Comparison of ENCODE assay signal across 15 mouse cellular contexts in the genomic region with DNA sequence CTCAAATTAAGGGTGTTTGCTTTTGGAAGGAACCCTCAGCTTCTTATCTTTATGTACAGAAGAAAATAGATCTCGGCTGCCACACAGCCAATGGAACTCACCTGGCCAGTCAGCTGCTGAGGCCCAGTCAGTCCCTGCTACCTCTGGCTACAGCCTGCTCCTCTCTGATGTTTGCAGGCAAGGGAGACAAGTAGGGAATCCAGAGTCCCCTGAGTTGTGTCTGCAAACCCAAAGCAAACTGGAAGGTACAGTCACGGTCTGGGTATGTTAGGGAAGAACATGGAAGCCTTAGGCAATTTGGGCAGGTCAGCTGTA.
DNase-seq lines count a peak whose midpoint lies in the region; ATAC-seq and TF ChIP-seq lines count a peak whose summit lies in the region.
"Had no signal": no experiment of that assay in that cellular context is flagged by ENCODE, and none has a peak within 500 bp of the region (broad histone marks: within the 10 kb centered on the region; RNA-seq: fewer than 3 reads in every experiment).

No protein-coding gene starts in this region.

- H3K27me3 ChIP-seq in kidney, embryonic 15.5 days = no peaks in the 10 kb centered on the region
- H3K27me3 ChIP-seq in lung, postnatal 0 days (replicated peaks; ENCODE audit: insufficient read depth, low read length) = no peaks in the 10 kb centered on the region
- no peaks in the 10 kb centered on the region for H3K27me3 ChIP-seq in intestine, embryonic 15.5 days (replicated peaks)
- H3K27me3 ChIP-seq in stomach, embryonic 15.5 days (replicated peaks) = no peaks in the 10 kb centered on the region
- H3K27me3 ChIP-seq in neural tube, embryonic 15.5 days (replicated peaks) = 0 out of 2 replicates have a peak, but pooled peaks cover 5% of the 10 kb centered on the region

- no peak overlapping the region for H3K4me3 ChIP-seq in kidney, embryonic 15.5 days (replicated peaks)
- no peak overlapping the region for H3K4me3 ChIP-seq in lung, postnatal 0 days (ENCODE audit: low read depth, low read length)
- H3K4me3 ChIP-seq in lung, adult 2 months (replicated peaks; ENCODE audit: extremely low read depth, low read depth, low read length) = no peak overlapping the region
- no peak overlapping the region for H3K4me3 ChIP-seq in intestine, embryonic 15.5 days (replicated peaks)
- H3K4me3 ChIP-seq in stomach, embryonic 15.5 days (replicated peaks) = no peak overlapping the region
- H3K4me3 ChIP-seq in neural tube, embryonic 15.5 days (replicated peaks) = no peak overlapping the region
- H3K4me3 ChIP-seq: hindbrain, embryonic 10.5 days; layer of hippocampus, adult 2 months; limb, embryonic 10.5 days; megakaryocyte, embryonic 14.5 days had no signal

- TF ChIP-seq CTCF in lung, postnatal 0 days (IDR thresholded peaks at IDR 0.05) = no peak
- TF ChIP-seq CTCF in lung, adult 2 months (IDR thresholded peaks at IDR 0.05; ENCODE audit: insufficient read depth, low read length) = no peak

- H3K36me3 ChIP-seq in kidney, embryonic 15.5 days = no peaks in the 10 kb centered on the region
- H3K36me3 ChIP-seq in lung, postnatal 0 days (ENCODE audit: insufficient read depth, low read length) = no peaks in the 10 kb centered on the region
- no peaks in the 10 kb centered on the region for H3K36me3 ChIP-seq in intestine, embryonic 15.5 days
- no peaks in the 10 kb centered on the region for H3K36me3 ChIP-seq in stomach, embryonic 15.5 days
- H3K36me3 ChIP-seq in neural tube, embryonic 15.5 days = no peaks in the 10 kb centered on the region
- H3K36me3 ChIP-seq: hindbrain, embryonic 10.5 days; limb, embryonic 10.5 days had no signal

- peak; percentile 35; the same call in 1 of the 2 replicates for TF ChIP-seq EP300 in lung, postnatal 0 days (IDR thresholded peaks at IDR 0.05)

- no peak for TF ChIP-seq POLR2A in lung, adult 2 months (IDR thresholded peaks at IDR 0.05; ENCODE audit: borderline replicate concordance, extremely low read depth, low read depth, low read length)

- 42% methylated on average over 2 of the region's 2 CpGs for WGBS in kidney, embryonic 15.5 days
- WGBS in lung, postnatal 0 days = 48% methylated on average over 2 of the region's 2 CpGs
- WGBS in lung, adult 2 months = 56% methylated on average over 2 of the region's 2 CpGs
- WGBS in intestine, embryonic 15.5 days = 30% methylated on average over 2 of the region's 2 CpGs
- 40% methylated on average over 2 of the region's 2 CpGs for WGBS in stomach, embryonic 15.5 days
- 85% methylated on average over 2 of the region's 2 CpGs for WGBS in neural tube, embryonic 15.5 days

- DNase-seq in kidney, postnatal 4 days = no peak
- DNase-seq in lung, postnatal 0 days (ENCODE audit: low spot score) = peak; percentile 36
- no peak for DNase-seq in lung, adult 2 months
- DNase-seq: adrenal gland, postnatal 36 days; thymus, postnatal 14 days had no signal

- H3K9ac ChIP-seq in kidney, embryonic 15.5 days = no peak overlapping the region
- H3K9ac ChIP-seq in lung, postnatal 0 days (replicated peaks; ENCODE audit: low read depth) = no peak overlapping the region
- H3K9ac ChIP-seq in intestine, embryonic 15.5 days = no peak overlapping the region
- H3K9ac ChIP-seq in stomach, embryonic 15.5 days = no peak overlapping the region
- H3K9ac ChIP-seq in neural tube, embryonic 15.5 days (replicated peaks) = no peak overlapping the region

- ATAC-seq in kidney, embryonic 15.5 days (replicated peaks; ENCODE audit: low FRiP score) = peak; percentile 70
- ATAC-seq in lung, postnatal 0 days = peak; percentile 56
- peak; percentile 84 for ATAC-seq in intestine, embryonic 15.5 days
- peak; percentile 81 for ATAC-seq in stomach, embryonic 15.5 days (ENCODE audit: insufficient read depth, low FRiP score, low read depth)
- no peak for ATAC-seq in neural tube, embryonic 15.5 days (ENCODE audit: low FRiP score)
- ATAC-seq: CD4-positive, CD25-positive, alpha-beta regulatory T cell, adult 4 months had no signal

- H3K4me1 ChIP-seq in kidney, embryonic 15.5 days = peaks cover 11% of the 10 kb centered on the region; the same call in 1 of the 2 replicates
- H3K4me1 ChIP-seq in lung, postnatal 0 days (ENCODE audit: insufficient read depth, low read depth, low read length) = no peaks in the 10 kb centered on the region
- no peaks in the 10 kb centered on the region for H3K4me1 ChIP-seq in lung, adult 2 months (ENCODE audit: control insufficient read depth, insufficient read depth, low read length)
- no peaks in the 10 kb centered on the region for H3K4me1 ChIP-seq in intestine, embryonic 15.5 days (replicated peaks)
- no peaks in the 10 kb centered on the region for H3K4me1 ChIP-seq in stomach, embryonic 15.5 days
- no peaks in the 10 kb centered on the region for H3K4me1 ChIP-seq in neural tube, embryonic 15.5 days
- H3K4me1 ChIP-seq: megakaryocyte, embryonic 14.5 days had no signal

- no peaks in the 10 kb centered on the region for H3K9me3 ChIP-seq in kidney, embryonic 15.5 days (replicated peaks)
- H3K9me3 ChIP-seq in lung, postnatal 0 days (ENCODE audit: low read length) = no peaks in the 10 kb centered on the region
- H3K9me3 ChIP-seq in intestine, embryonic 15.5 days = no peaks in the 10 kb centered on the region
- no peaks in the 10 kb centered on the region for H3K9me3 ChIP-seq in stomach, embryonic 15.5 days
- no peaks in the 10 kb centered on the region for H3K9me3 ChIP-seq in neural tube, embryonic 15.5 days (replicated peaks)
- H3K9me3 ChIP-seq: hindbrain, embryonic 10.5 days; limb, embryonic 10.5 days; megakaryocyte, embryonic 14.5 days had no signal

- peak overlapping the region; percentile 58 for H3K27ac ChIP-seq in kidney, embryonic 15.5 days
- H3K27ac ChIP-seq in lung, postnatal 0 days (ENCODE audit: low read length) = no peak overlapping the region
- no peak overlapping the region for H3K27ac ChIP-seq in intestine, embryonic 15.5 days
- H3K27ac ChIP-seq in stomach, embryonic 15.5 days = peak overlapping the region; percentile 70
- no peak overlapping the region for H3K27ac ChIP-seq in neural tube, embryonic 15.5 days (replicated peaks)
- H3K27ac ChIP-seq: hindbrain, embryonic 10.5 days; layer of hippocampus, adult 2 months; limb, embryonic 10.5 days had no signal

- H3K4me2 ChIP-seq in kidney, embryonic 15.5 days = no peak overlapping the region
- no peak overlapping the region for H3K4me2 ChIP-seq in lung, postnatal 0 days (replicated peaks; ENCODE audit: low read depth, low read length)
- H3K4me2 ChIP-seq in intestine, embryonic 15.5 days (replicated peaks) = no peak overlapping the region
- H3K4me2 ChIP-seq in stomach, embryonic 15.5 days = no peak overlapping the region
- H3K4me2 ChIP-seq in neural tube, embryonic 15.5 days = no peak overlapping the region
- H3K4me2 ChIP-seq: heart, embryonic 11.5 days had no signal

Comparison
In these comparisons a context has a peak if more than half of its experiments do, and no peak if none do; other contexts are left out.
1. H3K27ac ChIP-seq: peak in kidney, embryonic 15.5 days (single experiment) and stomach, embryonic 15.5 days (single experiment); none in lung, postnatal 0 days (single experiment), intestine, embryonic 15.5 days (single experiment) and neural tube, embryonic 15.5 days (single experiment).